Mouse (Mus musculus): ENCODE measurements around the gene Ajuba.
"Not testable (repeated sequence)": the region's sequence is repeated elsewhere in the genome, so short reads cannot be mapped to it uniquely, and the experiment has no call there.

Ajuba gene

GRCm38 (mm10) chr14:54577089-54577982 is at the start of gene Ajuba:
Ajuba (minus strand) TSS chr14:54577558.
- peak; percentile 96 for DNase-seq (ENCODE audit: low spot score)

- no peak for DNase-seq (ENCODE audit: low spot score)
Measured at GRCm38 (mm10) chr14:54624976-54625375, 47.6 kb upstream of the Ajuba start.

- DNase-seq (ENCODE audit: low spot score): no peak
Measured at GRCm38 (mm10) chr14:54623334-54623733, 46.0 kb upstream of the Ajuba start.

- no peak for DNase-seq (ENCODE audit: low spot score)
Measured at GRCm38 (mm10) chr14:54621133-54621532, 43.8 kb upstream of the Ajuba start, which contains the start of gene Psmb11. Psmb11 (plus strand) TSS chr14:54621433.

- peak; percentile 96 for DNase-seq (ENCODE audit: low spot score)
Measured at GRCm38 (mm10) chr14:54617897-54618365, 40.6 kb upstream of the Ajuba start, which contains the start of gene Psmb5. Psmb5 (minus strand) TSS chr14:54618022.

- peak; percentile 34 for DNase-seq (ENCODE audit: low spot score)
Measured at GRCm38 (mm10) chr14:54617152-54617896, 40.0 kb upstream of the Ajuba start.

GRCm38 (mm10) chr14:54616226-54616825 is 39.0 kb upstream of the Ajuba start:
- DNase-seq (ENCODE audit: low spot score): no peak

GRCm38 (mm10) chr14:54614130-54614529 is 36.8 kb upstream of the Ajuba start:
- not testable (repeated sequence) for DNase-seq (ENCODE audit: low spot score)

GRCm38 (mm10) chr14:54610648-54611047 is 33.3 kb upstream of the Ajuba start:
- DNase-seq (ENCODE audit: low spot score): no peak

GRCm38 (mm10) chr14:54609962-54610361 is 32.6 kb upstream of the Ajuba start:
- peak; percentile 67 for DNase-seq (ENCODE audit: low spot score)

- no peak for DNase-seq (ENCODE audit: low spot score)
Measured at GRCm38 (mm10) chr14:54609245-54609644, 31.9 kb upstream of the Ajuba start.

GRCm38 (mm10) chr14:54607226-54607625 is 29.9 kb upstream of the Ajuba start:
- DNase-seq (ENCODE audit: low spot score): no peak

- DNase-seq (ENCODE audit: low spot score): peak; percentile 77
Measured at GRCm38 (mm10) chr14:54605752-54606321, 28.5 kb upstream of the Ajuba start, which contains the start of gene 4931414P19Rik. 4931414P19Rik (minus strand) TSS chr14:54605993.

- DNase-seq (ENCODE audit: low spot score): no peak
Measured at GRCm38 (mm10) chr14:54603686-54604085, 26.3 kb upstream of the Ajuba start.

GRCm38 (mm10) chr14:54603038-54603654 is 25.8 kb upstream of the Ajuba start:
- DNase-seq (ENCODE audit: low spot score): peak; percentile 99

GRCm38 (mm10) chr14:54602613-54603012 is 25.3 kb upstream of the Ajuba start:
- DNase-seq (ENCODE audit: low spot score): peak; percentile 47

GRCm38 (mm10) chr14:54601601-54602000 is 24.2 kb upstream of the Ajuba start:
- DNase-seq (ENCODE audit: low spot score): no peak

GRCm38 (mm10) chr14:54597084-54597483 is 19.7 kb upstream of the Ajuba start:
- no peak for DNase-seq (ENCODE audit: low spot score)

GRCm38 (mm10) chr14:54594631-54595414 is 17.5 kb upstream of the Ajuba start:
- DNase-seq (ENCODE audit: low spot score): no peak

GRCm38 (mm10) chr14:54594055-54594454 is 16.7 kb upstream of the Ajuba start:
- no peak for DNase-seq (ENCODE audit: low spot score)
